Mouse (Mus musculus) liver, embryonic 12.5 days (tissue): ENCODE measurements around the gene Zfp964. TPM values are rescaled to one million over a fixed set of nuclear protein-coding genes. Genes with fewer than 3 reads are reported as not detected.
"Not testable (repeated sequence)": the region's sequence is repeated elsewhere in the genome, so short reads cannot be mapped to it uniquely, and the experiment has no call there.

ENCODE experiments used
- ATAC-seq: fragments of 200-750 bp; cut with Nextera tagmentation; 2 replicates; pipeline ENCODE4 v1.8.0; 2017; ENCODE audit warnings: moderate number of reproducible peaks, mild to moderate bottlenecking, moderate library complexity
- H3K27ac ChIP-seq: fragments of 300-500 bp; sonication (generic); 2 replicates; pipeline ENCODE4 v1.5.1; 2016; ENCODE audit warnings: mild to moderate bottlenecking
- H3K27me3 ChIP-seq: fragments of 300-500 bp; sonication (generic); replicated peaks from 2 replicates; pipeline ENCODE4 v1.6.1; 2016; ENCODE audit warnings: mild to moderate bottlenecking, moderate library complexity
- H3K36me3 ChIP-seq: fragments of 300-500 bp; sonication (generic); 2 replicates; pipeline ENCODE4 v1.6.1; 2016; ENCODE audit warnings: mild to moderate bottlenecking, moderate library complexity
- H3K4me1 ChIP-seq: fragments of 300-500 bp; sonication (generic); 2 replicates; pipeline ENCODE4 v1.6.1; 2016
- H3K4me2 ChIP-seq: fragments of 300-500 bp; sonication (generic); 2 replicates; pipeline ENCODE4 v1.6.1; 2016; ENCODE audit warnings: mild to moderate bottlenecking, moderate library complexity
- H3K4me3 ChIP-seq: fragments of 300-500 bp; sonication (generic); 2 replicates; pipeline ENCODE4 v1.5.1; 2016; ENCODE audit warnings: mild to moderate bottlenecking, moderate library complexity
- H3K9ac ChIP-seq: fragments of 300-500 bp; sonication (generic); 2 replicates; pipeline ENCODE4 v1.6.1; 2016; ENCODE audit warnings: mild to moderate bottlenecking, moderate library complexity
- H3K9me3 ChIP-seq: fragments of 300-500 bp; sonication (generic); replicated peaks from 2 replicates; pipeline ENCODE4 v1.6.1; 2016; ENCODE audit warnings: mild to moderate bottlenecking, moderate library complexity
- WGBS: fragments of 180-500 bp; shearing (Covaris S2); methylation state at CpG from one replicate; pipeline ENCODE4 v1.1.7; 2016; ENCODE audit not compliant: insufficient replicate concordance; 5-methylcytosine and 5-hydroxymethylcytosine counted together
- polyA plus RNA-seq: library from polyadenylated mRNA; unstranded; fragments of >200 nt; fragmentation: Nextera tagmentation; extraction: Ambion mirVana; gene quantifications from 2 replicates; pipeline ENCODE4 v1.2.1, GENCODE M21; 2016

Zfp964 gene
- polyA plus RNA-seq, result 0.42 and 0.58 TPM in 2 replicates

- Histone ChIP-seq H3K27ac (peak within 1 kb of the TSS; percentile 61), H3K9me3 (no peaks in the 10 kb centered on the region), H3K27me3 (peaks cover 23% of the 10 kb centered on the region), H3K4me3 (peak within 1 kb of the TSS; percentile 57), H3K4me2 (peak within 1 kb of the TSS; percentile 84), H3K4me1 (peaks cover 11% of the 10 kb centered on the region), H3K36me3 (no peaks in the 10 kb centered on the region), H3K9ac (peak within 1 kb of the TSS; percentile 67)
- peak; percentile 90 for ATAC-seq
- 1% methylated on average over 55 of the region's 55 CpGs for WGBS
Observed at GRCm38 (mm10) chr8:69654358-69654981, at the start of gene Zfp964. Gene Zfp964 (plus strand): TSS chr8:69654479.

- no peak overlapping the region for H3K9ac ChIP-seq
- no peak for ATAC-seq
- H3K27ac ChIP-seq, result no peak overlapping the region
- peaks cover 88% of the 10 kb centered on the region for H3K36me3 ChIP-seq
- H3K27me3 ChIP-seq, result no peaks in the 10 kb centered on the region
- no peaks in the 10 kb centered on the region for H3K9me3 ChIP-seq
- H3K4me3 ChIP-seq, result no peak overlapping the region
- 0 out of 2 replicates have a peak, but pooled peaks cover 7% of the 10 kb centered on the region for H3K4me1 ChIP-seq
- no peak overlapping the region for H3K4me2 ChIP-seq
- 52% methylated on average over 2 of the region's 2 CpGs for WGBS
Observed at GRCm38 (mm10) chr8:69614687-69615086, 39.6 kb upstream of the Zfp964 start.

- Histone ChIP-seq H3K27ac (no peak overlapping the region), H3K9ac (no peak overlapping the region), H3K4me2 (no peak overlapping the region), H3K4me3 (no peak overlapping the region), H3K36me3 (peaks cover 63% of the 10 kb centered on the region), H3K9me3 (no peaks in the 10 kb centered on the region), H3K27me3 (no peaks in the 10 kb centered on the region), H3K4me1 (peaks cover 9% of the 10 kb centered on the region)
- ATAC-seq, result no peak
- WGBS, result 69% methylated on average over 1 of the region's 1 CpGs
Observed at GRCm38 (mm10) chr8:69618078-69618477, 36.2 kb upstream of the Zfp964 start.

GRCm38 (mm10) chr8:69625095-69625789 is 29.0 kb upstream of the Zfp964 start, which contains the start of gene Zfp868:
Gene Zfp868 (minus strand): TSS chr8:69625548.
- peaks cover 7% of the 10 kb centered on the region; the same call in 1 of the 2 replicates for H3K36me3 ChIP-seq
- peak within 1 kb of the TSS; percentile 79 for H3K4me2 ChIP-seq
- H3K27ac ChIP-seq, result peak within 1 kb of the TSS; percentile 92
- no peaks in the 10 kb centered on the region for H3K9me3 ChIP-seq
- peak within 1 kb of the TSS; percentile 83 for H3K9ac ChIP-seq
- peak within 1 kb of the TSS; percentile 74 for H3K4me3 ChIP-seq
- peak; percentile 98 for ATAC-seq
- WGBS, result under 1% methylated on average over 40 of the region's 41 CpGs
- H3K4me1 ChIP-seq, result peaks cover 23% of the 10 kb centered on the region
- H3K27me3 ChIP-seq, result no peaks in the 10 kb centered on the region

- peaks cover 23% of the 10 kb centered on the region for H3K27me3 ChIP-seq
- H3K9me3 ChIP-seq, result no peaks in the 10 kb centered on the region
- H3K9ac ChIP-seq, result no peak overlapping the region
- H3K4me2 ChIP-seq, result peak overlapping the region; percentile 84
- peak overlapping the region; percentile 57 for H3K4me3 ChIP-seq
- 38% methylated on average over 10 of the region's 10 CpGs for WGBS
- ATAC-seq, result no peak
- H3K36me3 ChIP-seq, result no peaks in the 10 kb centered on the region
- H3K4me1 ChIP-seq, result peaks cover 11% of the 10 kb centered on the region
- no peak overlapping the region for H3K27ac ChIP-seq
Observed at GRCm38 (mm10) chr8:69653808-69654357, 396 bp upstream of the Zfp964 start.

- no peak overlapping the region for H3K4me3 ChIP-seq
- no peaks in the 10 kb centered on the region for H3K9me3 ChIP-seq
- 0 out of 2 replicates have a peak, but pooled peaks cover 6% of the 10 kb centered on the region for H3K36me3 ChIP-seq
- no peak for ATAC-seq
- H3K4me2 ChIP-seq, result no peak overlapping the region
- H3K9ac ChIP-seq, result no peak overlapping the region
- H3K27me3 ChIP-seq, result no peaks in the 10 kb centered on the region; the same call in 1 of the 2 replicates
- H3K27ac ChIP-seq, result no peak overlapping the region
- H3K4me1 ChIP-seq, result no peaks in the 10 kb centered on the region
Observed at GRCm38 (mm10) chr8:69661294-69661693, 7.0 kb downstream of the Zfp964 start.

GRCm38 (mm10) chr8:69665051-69665450 is 10.8 kb downstream of the Zfp964 start:
- H3K27me3 ChIP-seq, H3K4me3 ChIP-seq, H3K9ac ChIP-seq, H3K27ac ChIP-seq, H3K9me3 ChIP-seq, H3K36me3 ChIP-seq, H3K4me2 ChIP-seq, ATAC-seq, H3K4me1 ChIP-seq: not testable (repeated sequence)
- 62% methylated on average over 2 of the region's 2 CpGs for WGBS

GRCm38 (mm10) chr8:69701810-69702209 is 47.5 kb downstream of the Zfp964 start:
- no peaks in the 10 kb centered on the region for H3K27me3 ChIP-seq
- no peak overlapping the region for H3K4me3 ChIP-seq
- H3K9me3 ChIP-seq, result 0 out of 2 replicates have a peak, but pooled peaks cover 9% of the 10 kb centered on the region
- no peak overlapping the region for H3K9ac ChIP-seq
- ATAC-seq, result no peak
- no peak overlapping the region for H3K4me2 ChIP-seq
- 58% methylated on average over 6 of the region's 6 CpGs for WGBS
- no peaks in the 10 kb centered on the region for H3K4me1 ChIP-seq
- peaks cover 39% of the 10 kb centered on the region for H3K36me3 ChIP-seq
- no peak overlapping the region for H3K27ac ChIP-seq

GRCm38 (mm10) chr8:69710624-69711023 is 56.3 kb downstream of the Zfp964 start, which contains the start of gene Zfp869:
Gene Zfp869 (minus strand): TSS chr8:69710724.
- H3K36me3 ChIP-seq, result peaks cover 85% of the 10 kb centered on the region
- H3K9ac ChIP-seq, result not testable (repeated sequence)
- 90% methylated on average over 10 of the region's 10 CpGs for WGBS

GRCm38 (mm10) chr8:69713516-69713915 is 59.2 kb downstream of the Zfp964 start:
- WGBS, result 67% methylated on average over 8 of the region's 8 CpGs
- H3K36me3 ChIP-seq, result peaks cover 56% of the 10 kb centered on the region

More at GRCm38 (mm10) chr8:69710624-69711023, 56.3 kb downstream of the Zfp964 start, which contains the start of gene Zfp869:
- H3K4me3 ChIP-seq, H3K27ac ChIP-seq, ATAC-seq, H3K27me3 ChIP-seq, H3K9me3 ChIP-seq, H3K4me2 ChIP-seq: not testable (repeated sequence)
- H3K4me1 ChIP-seq, result peaks cover 23% of the 10 kb centered on the region

GRCm38 (mm10) chr8:69715366-69715765 is 61.1 kb downstream of the Zfp964 start:
- Histone ChIP-seq H3K36me3 (peaks cover 37% of the 10 kb centered on the region), H3K27me3 (no peaks in the 10 kb centered on the region), H3K4me2 (peak overlapping the region; percentile 59), H3K27ac (no peak overlapping the region), H3K9me3 (no peaks in the 10 kb centered on the region), H3K9ac (peak overlapping the region; percentile 93), H3K4me1 (peaks cover 29% of the 10 kb centered on the region), H3K4me3 (peak overlapping the region; percentile 88)
- no peak for ATAC-seq
- 73% methylated on average over 6 of the region's 6 CpGs for WGBS

More at GRCm38 (mm10) chr8:69713516-69713915, 59.2 kb downstream of the Zfp964 start:
- Histone ChIP-seq H3K9me3 (no peaks in the 10 kb centered on the region), H3K4me3 (no peak overlapping the region), H3K4me1 (peaks cover 29% of the 10 kb centered on the region), H3K27me3 (no peaks in the 10 kb centered on the region), H3K27ac (no peak overlapping the region), H3K9ac (no peak overlapping the region), H3K4me2 (no peak overlapping the region)
- no peak for ATAC-seq
